Mouse (Mus musculus): Measurements from ENCODE around the gene Dolpp1.

- TF ChIP-seq GATA1 (IDR thresholded peaks at IDR 0.05; ENCODE audit: low read length) (no peak), TAL1 (IDR thresholded peaks at IDR 0.05; ENCODE audit: low read length) (no peak)
Observed at GRCm38 (mm10) chr2:30351149-30351548, 40.9 kb upstream of the Dolpp1 start.
